Mouse (Mus musculus) embryonic facial prominence, embryonic 14.5 days (tissue): ENCODE measurements at regions not wholly inside any gene's neighbourhood (a gene's known extent, or its start where the extent isn't known, plus 50 kb on each side); places are given as distances from the start of the nearest gene placed in this dataset.

Experiments
- ATAC-seq: fragments of 200-750 bp; cut with Nextera tagmentation; 2 replicates; pipeline ENCODE4 v1.8.0; 2017; ENCODE audit warnings: low read depth, moderate number of reproducible peaks, moderate TSS enrichment
- DNase-seq: peaks from one replicate; pipeline ENCODE4 v3.0.0-alpha.2; 2015; ENCODE audit warnings: low spot score
- H3K27ac ChIP-seq: fragments of 300-500 bp; sonication (generic); replicated peaks from 2 replicates; pipeline ENCODE4 v1.5.1; 2014; ENCODE audit warnings: low read depth, mild to moderate bottlenecking, low read length, moderate library complexity
- H3K27me3 ChIP-seq: fragments of 300-500 bp; sonication (generic); replicated peaks from 2 replicates; pipeline ENCODE4 v1.6.1; 2014; ENCODE audit warnings: low read length; ENCODE audit not compliant: control insufficient read depth, insufficient read depth
- H3K36me3 ChIP-seq: fragments of 300-500 bp; sonication (generic); 2 replicates; pipeline ENCODE4 v1.6.1; 2014; ENCODE audit warnings: low read length, mixed read lengths; ENCODE audit not compliant: control insufficient read depth, insufficient read depth
- H3K4me1 ChIP-seq: fragments of 300-500 bp; sonication (generic); 2 replicates; pipeline ENCODE4 v1.6.1; 2014; ENCODE audit warnings: antibody characterized with exemption, low read length; ENCODE audit not compliant: control insufficient read depth, insufficient read depth
- H3K4me2 ChIP-seq: fragments of 300-500 bp; sonication (generic); 2 replicates; pipeline ENCODE4 v1.6.1; 2014; ENCODE audit warnings: low read depth, mild to moderate bottlenecking, low read length, moderate library complexity, mixed read lengths
- H3K4me3 ChIP-seq: fragments of 300-500 bp; sonication (generic); 2 replicates; pipeline ENCODE4 v1.5.1; 2014; ENCODE audit warnings: low read depth, mild to moderate bottlenecking, low read length
- H3K9ac ChIP-seq: fragments of 300-500 bp; sonication (generic); 2 replicates; pipeline ENCODE4 v1.6.1; 2014; ENCODE audit warnings: low read depth, mild to moderate bottlenecking, low read length, moderate library complexity, mixed read lengths
- H3K9me3 ChIP-seq: fragments of 300-500 bp; sonication (generic); 2 replicates; pipeline ENCODE4 v1.6.1; 2016; ENCODE audit warnings: low read length; ENCODE audit not compliant: control insufficient read depth
- WGBS: fragments of 180-500 bp; shearing (Covaris S2); extraction: QIAGEN DNeasy Blood & Tissue Kit; methylation state at CpG from one replicate; pipeline ENCODE4 v1.1.7; 2014; 5-methylcytosine and 5-hydroxymethylcytosine counted together

- 52% methylated on average over 2 of the region's 2 CpGs for WGBS
- ATAC-seq = no peak
- H3K4me1 ChIP-seq = no peaks in the 10 kb centered on the region
- no peak for DNase-seq
- no peaks in the 10 kb centered on the region for H3K36me3 ChIP-seq
- H3K9me3 ChIP-seq = no peaks in the 10 kb centered on the region
- no peaks in the 10 kb centered on the region for H3K27me3 ChIP-seq
- no peak overlapping the region for H3K9ac ChIP-seq
- H3K4me3 ChIP-seq = no peak overlapping the region
- H3K4me2 ChIP-seq = no peak overlapping the region
- H3K27ac ChIP-seq = no peak overlapping the region
Measured at GRCm38 (mm10) chr7:40052255-40052654, 534.7 kb downstream of the Zfp619 start.

GRCm38 (mm10) chr7:40058836-40059235, 541.3 kb downstream of the Zfp619 start:
- Histone ChIP-seq H3K4me1 (no peaks in the 10 kb centered on the region), H3K4me2 (no peak overlapping the region), H3K27ac (no peak overlapping the region), H3K36me3 (no peaks in the 10 kb centered on the region), H3K9ac (no peak overlapping the region), H3K27me3 (no peaks in the 10 kb centered on the region), H3K4me3 (no peak overlapping the region), H3K9me3 (no peaks in the 10 kb centered on the region)
- no peak for DNase-seq
- ATAC-seq = no peak
- WGBS = 54% methylated on average over 4 of the region's 4 CpGs

GRCm38 (mm10) chr7:40064631-40065030, 547.1 kb downstream of the Zfp619 start:
- no peak overlapping the region for H3K4me2 ChIP-seq
- H3K27ac ChIP-seq = no peak overlapping the region
- H3K4me1 ChIP-seq = no peaks in the 10 kb centered on the region
- H3K9ac ChIP-seq = no peak overlapping the region
- no peaks in the 10 kb centered on the region for H3K9me3 ChIP-seq
- DNase-seq (peak; percentile 2), ATAC-seq (no peak)
- H3K4me3 ChIP-seq = no peak overlapping the region
- WGBS = 21% methylated on average over 2 of the region's 2 CpGs
- H3K36me3 ChIP-seq = no peaks in the 10 kb centered on the region
- H3K27me3 ChIP-seq = no peaks in the 10 kb centered on the region

- Histone ChIP-seq H3K4me1 (no peaks in the 10 kb centered on the region), H3K27ac (no peak overlapping the region), H3K4me2 (no peak overlapping the region), H3K4me3 (no peak overlapping the region), H3K27me3 (no peaks in the 10 kb centered on the region), H3K9me3 (no peaks in the 10 kb centered on the region), H3K36me3 (no peaks in the 10 kb centered on the region), H3K9ac (no peak overlapping the region)
- 63% methylated on average over 6 of the region's 6 CpGs for WGBS
- DNase-seq (no peak), ATAC-seq (no peak)
Measured at GRCm38 (mm10) chr7:40065526-40065925, 548.0 kb downstream of the Zfp619 start.

GRCm38 (mm10) chr7:40067378-40067777, 549.8 kb downstream of the Zfp619 start:
- Histone ChIP-seq H3K4me2 (no peak overlapping the region), H3K4me3 (no peak overlapping the region), H3K9me3 (no peaks in the 10 kb centered on the region), H3K4me1 (no peaks in the 10 kb centered on the region), H3K36me3 (no peaks in the 10 kb centered on the region), H3K27me3 (no peaks in the 10 kb centered on the region), H3K27ac (no peak overlapping the region), H3K9ac (no peak overlapping the region)
- WGBS = 45% methylated on average over 1 of the region's 1 CpGs
- ATAC-seq = no peak
- DNase-seq = no peak

GRCm38 (mm10) chr7:40071313-40071712, 553.7 kb downstream of the Zfp619 start:
- Histone ChIP-seq H3K4me1 (no peaks in the 10 kb centered on the region), H3K9me3 (no peaks in the 10 kb centered on the region), H3K4me3 (no peak overlapping the region), H3K27ac (no peak overlapping the region), H3K4me2 (no peak overlapping the region), H3K27me3 (no peaks in the 10 kb centered on the region), H3K9ac (no peak overlapping the region), H3K36me3 (no peaks in the 10 kb centered on the region)
- WGBS = 64% methylated on average over 2 of the region's 2 CpGs
- DNase-seq = no peak
- ATAC-seq = no peak

- Histone ChIP-seq H3K36me3 (no peaks in the 10 kb centered on the region), H3K9ac (no peak overlapping the region), H3K4me2 (no peak overlapping the region), H3K4me1 (no peaks in the 10 kb centered on the region), H3K27ac (no peak overlapping the region), H3K27me3 (no peaks in the 10 kb centered on the region), H3K4me3 (no peak overlapping the region), H3K9me3 (no peaks in the 10 kb centered on the region)
- DNase-seq (peak; percentile 6), ATAC-seq (no peak)
- WGBS = 57% methylated on average over 1 of the region's 1 CpGs
Measured at GRCm38 (mm10) chr7:40072478-40072877, 554.9 kb downstream of the Zfp619 start.

- Histone ChIP-seq H3K4me1 (no peaks in the 10 kb centered on the region), H3K36me3 (no peaks in the 10 kb centered on the region), H3K27ac (no peak overlapping the region), H3K4me2 (no peak overlapping the region), H3K9ac (no peak overlapping the region), H3K27me3 (no peaks in the 10 kb centered on the region), H3K9me3 (no peaks in the 10 kb centered on the region), H3K4me3 (no peak overlapping the region)
- WGBS = 58% methylated on average over 2 of the region's 2 CpGs
- ATAC-seq (no peak), DNase-seq (peak; percentile 3)
Measured at GRCm38 (mm10) chr7:40086236-40086635, 568.7 kb downstream of the Zfp619 start.

- no peak overlapping the region for H3K27ac ChIP-seq
- H3K4me2 ChIP-seq = no peak overlapping the region
- DNase-seq (no peak), ATAC-seq (no peak)
- H3K4me1 ChIP-seq = no peaks in the 10 kb centered on the region
- H3K36me3 ChIP-seq = no peaks in the 10 kb centered on the region
- H3K4me3 ChIP-seq = no peak overlapping the region
- no peaks in the 10 kb centered on the region for H3K27me3 ChIP-seq
- H3K9me3 ChIP-seq = no peaks in the 10 kb centered on the region
- no peak overlapping the region for H3K9ac ChIP-seq
- WGBS = 87% methylated on average over 2 of the region's 2 CpGs
Measured at GRCm38 (mm10) chr7:40097094-40097493, 579.5 kb downstream of the Zfp619 start.
